Mouse (Mus musculus): Measurements from ENCODE around the gene Peg3. TPM values are rescaled to one million over a fixed set of nuclear protein-coding genes. Genes with fewer than 3 reads are reported as not detected.

Gene Peg3
- total RNA-seq, 2 experiments from 2014 or later = 201 to 222 TPM

DNA sequence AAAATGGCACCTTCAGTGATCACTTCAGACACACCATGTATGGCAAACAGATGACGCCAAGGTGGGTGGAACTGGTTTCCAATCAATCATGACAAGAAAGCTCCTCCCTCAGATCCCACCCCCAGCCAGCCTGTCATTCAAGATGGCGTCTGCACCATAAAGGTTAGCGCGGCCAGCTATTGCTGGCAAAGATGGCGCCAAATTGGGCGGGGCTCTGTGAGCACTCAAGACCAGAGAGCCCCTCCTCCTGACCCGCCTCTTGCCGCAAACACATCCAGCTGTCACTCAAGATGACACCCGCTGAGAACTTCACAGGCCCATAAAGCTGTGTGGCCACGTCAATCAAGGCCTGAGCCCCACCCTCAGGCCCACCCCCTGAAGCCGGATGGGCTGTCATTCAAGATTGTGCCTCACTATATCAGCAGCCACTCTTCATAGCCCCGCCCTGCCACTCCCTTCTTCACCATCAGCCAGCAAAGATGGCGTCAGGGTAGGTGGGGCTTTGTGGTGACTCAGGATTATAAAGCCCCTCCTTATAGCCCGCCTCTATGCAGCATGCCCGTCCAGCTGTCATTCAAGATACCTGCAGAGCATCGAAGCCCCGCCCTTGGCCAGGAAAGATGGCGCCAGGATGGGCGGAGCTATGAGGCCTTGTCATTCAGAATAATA is 1.8 kb downstream of the Peg3 start:
- peak; percentile 89 to 98 for DNase-seq (ENCODE audit: low spot score in 2 of 2)
- intact Hi-C loops (cut with DNase I) = loop anchor here (2.0 kb wide), 1 partner anchor 190 kb away; no protein-coding TSS in a partner anchor

DNA sequence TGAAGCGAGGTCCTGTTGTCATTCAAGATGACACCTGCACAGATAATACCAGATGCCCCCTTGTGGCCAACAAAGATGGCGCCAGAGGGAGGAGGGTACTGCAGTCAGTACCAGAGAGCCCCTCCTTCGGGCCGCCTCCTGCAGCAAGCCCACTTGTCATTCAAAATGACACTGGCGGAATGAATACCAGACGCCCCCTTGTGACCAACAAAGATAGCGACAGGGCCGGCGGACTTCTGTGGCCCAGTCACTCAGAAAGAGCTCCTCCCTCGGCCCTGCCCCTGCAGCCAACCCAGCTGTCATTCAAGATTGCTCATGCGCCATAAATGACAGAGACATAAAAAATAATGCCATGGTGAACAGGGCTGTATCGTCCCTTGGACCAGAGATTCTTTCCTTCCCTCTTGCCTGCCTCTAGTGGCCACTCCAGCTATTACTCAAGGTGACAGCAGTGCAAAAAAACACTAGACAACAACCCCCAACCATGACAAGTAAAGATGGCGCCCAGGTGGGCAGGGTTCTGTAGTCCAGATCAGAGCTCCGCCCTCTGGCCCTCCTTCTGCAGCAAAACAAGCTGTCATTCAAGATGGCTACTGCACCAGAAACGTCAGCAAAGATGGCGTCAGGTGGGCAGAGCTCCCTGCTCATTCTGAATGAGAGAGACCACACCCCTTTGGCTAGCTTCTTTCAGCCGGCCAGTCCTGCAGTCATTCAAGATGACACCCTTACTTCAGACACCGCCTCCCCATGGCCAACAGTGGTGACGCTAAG is 2.7 kb downstream of the Peg3 start:
- peak; percentile 85 to 96 for DNase-seq (ENCODE audit: low spot score in 2 of 2)
- intact Hi-C loops (cut with DNase I) = loop anchor here (1.0 to 2.0 kb wide), 2 partner anchors 191 to 293 kb away; no protein-coding TSS in a partner anchor

DNA sequence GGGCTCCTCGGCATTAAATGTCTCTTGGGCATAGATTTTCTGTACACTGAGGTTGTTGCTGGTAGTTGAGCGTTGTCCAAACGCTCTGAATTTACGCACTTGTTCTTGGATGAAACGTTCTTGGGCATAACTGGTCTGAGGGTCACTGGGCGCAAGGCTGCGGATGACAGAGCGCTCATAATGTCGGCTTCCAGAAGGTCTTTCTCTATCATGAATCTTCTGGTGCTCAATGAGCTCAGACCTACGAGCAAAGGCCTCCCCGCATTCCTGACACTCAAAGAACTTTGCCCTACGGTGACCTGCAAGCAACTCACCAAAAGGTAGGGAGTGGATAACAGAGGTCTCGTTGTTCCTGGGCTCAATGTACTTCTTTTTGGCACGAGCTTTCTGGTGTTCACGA is 20.8 kb downstream of the Peg3 start:
- DNase-seq (ENCODE audit: low spot score in 2 of 2) = no peak
- intact Hi-C loops (cut with DNase I) = no loop called here

DNA sequence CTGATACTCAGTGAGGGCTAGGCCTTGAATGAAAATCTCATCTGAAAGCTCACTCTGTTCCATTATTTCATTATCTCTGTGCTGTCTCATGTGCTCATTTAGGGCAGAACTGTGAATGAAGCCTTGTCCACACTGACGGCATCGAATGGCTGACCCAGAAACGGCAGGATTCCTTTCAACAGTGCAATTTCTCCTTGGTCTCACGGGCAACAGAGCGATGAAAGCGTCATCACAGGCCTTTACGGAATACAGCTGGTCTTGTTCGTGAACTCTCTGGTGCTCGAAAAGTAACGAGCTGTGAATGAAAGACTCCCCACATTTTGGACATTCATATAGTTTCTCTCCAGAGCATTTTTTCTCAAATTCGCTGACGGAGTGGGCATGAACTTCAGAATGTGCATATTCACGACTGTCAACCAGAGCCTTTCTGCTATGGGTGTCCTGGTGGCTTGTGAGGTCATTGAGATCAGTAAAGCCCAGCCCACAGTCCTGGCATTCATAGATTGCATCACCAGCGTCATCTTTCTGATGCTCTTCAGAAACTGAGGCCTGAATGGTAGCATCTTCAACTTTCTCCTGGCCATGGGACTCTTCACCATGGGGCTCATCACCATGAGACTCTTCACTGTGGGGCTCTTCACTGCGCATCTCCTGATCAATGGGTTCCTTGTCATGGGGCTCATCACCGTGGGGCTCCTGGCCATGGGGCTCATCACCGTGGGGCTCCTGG is 21.6 kb downstream of the Peg3 start:
- DNase-seq (ENCODE audit: low spot score in 2 of 2) = no peak
- intact Hi-C loops (cut with DNase I) = no loop called here

DNA sequence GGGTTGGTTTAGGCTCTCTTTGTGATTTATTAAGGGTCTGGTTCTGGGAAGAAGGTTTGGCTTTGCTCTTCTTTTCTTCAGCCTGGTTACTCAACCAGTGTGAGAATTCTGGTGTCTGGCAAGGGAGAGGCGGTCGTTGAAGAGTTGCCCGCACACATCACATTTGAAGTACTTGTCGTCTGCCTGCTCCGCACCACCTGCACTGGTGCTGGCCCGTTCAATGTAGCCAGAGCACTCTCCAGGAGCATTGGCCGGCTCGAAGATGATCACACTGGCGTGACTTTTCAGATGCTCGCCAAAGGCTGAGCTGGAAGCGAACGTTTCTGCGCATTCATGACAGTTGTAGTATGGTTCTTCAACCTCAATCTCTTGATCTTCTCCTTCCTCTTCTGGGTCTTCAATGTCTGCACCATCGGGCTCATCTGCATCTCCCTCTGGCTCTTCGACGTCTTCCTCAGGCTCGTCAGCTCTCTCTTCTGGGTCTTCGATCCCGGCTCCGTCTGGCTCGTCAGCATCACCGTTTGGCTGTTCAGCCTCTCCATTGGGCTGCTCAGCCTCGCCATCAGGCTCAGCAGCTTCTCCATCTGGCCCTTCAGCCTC is 22.7 kb downstream of the Peg3 start:
- DNase-seq (ENCODE audit: low spot score in 2 of 2) = no peak
- intact Hi-C loops (cut with DNase I) = no loop called here

DNA sequence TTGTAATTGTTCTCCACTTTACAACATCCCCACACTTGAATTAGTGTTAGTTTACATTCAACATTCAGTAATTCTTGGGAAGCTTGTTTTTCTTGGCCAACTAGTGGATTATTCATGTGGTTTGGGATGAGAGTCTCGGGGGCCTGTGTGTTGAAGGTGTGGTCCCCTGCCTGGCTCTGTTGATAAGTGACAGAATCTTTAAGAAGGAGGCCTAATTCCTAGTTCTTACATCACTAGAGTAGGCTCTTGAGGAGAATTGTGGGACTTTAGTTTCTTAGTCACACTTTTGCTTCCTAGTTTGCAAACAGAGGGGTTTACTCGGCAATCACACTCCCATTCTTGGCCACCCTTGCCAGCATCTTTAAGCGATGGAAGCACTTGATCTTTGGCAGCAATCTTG is 31.0 kb downstream of the Peg3 start:
- DNase-seq (ENCODE audit: low spot score in 2 of 2) = no peak
- intact Hi-C loops (cut with DNase I) = loop anchor here (10.0 kb wide), 1 partner anchor 334 kb away; the partner anchor contains the start of gene Zfp78

DNA sequence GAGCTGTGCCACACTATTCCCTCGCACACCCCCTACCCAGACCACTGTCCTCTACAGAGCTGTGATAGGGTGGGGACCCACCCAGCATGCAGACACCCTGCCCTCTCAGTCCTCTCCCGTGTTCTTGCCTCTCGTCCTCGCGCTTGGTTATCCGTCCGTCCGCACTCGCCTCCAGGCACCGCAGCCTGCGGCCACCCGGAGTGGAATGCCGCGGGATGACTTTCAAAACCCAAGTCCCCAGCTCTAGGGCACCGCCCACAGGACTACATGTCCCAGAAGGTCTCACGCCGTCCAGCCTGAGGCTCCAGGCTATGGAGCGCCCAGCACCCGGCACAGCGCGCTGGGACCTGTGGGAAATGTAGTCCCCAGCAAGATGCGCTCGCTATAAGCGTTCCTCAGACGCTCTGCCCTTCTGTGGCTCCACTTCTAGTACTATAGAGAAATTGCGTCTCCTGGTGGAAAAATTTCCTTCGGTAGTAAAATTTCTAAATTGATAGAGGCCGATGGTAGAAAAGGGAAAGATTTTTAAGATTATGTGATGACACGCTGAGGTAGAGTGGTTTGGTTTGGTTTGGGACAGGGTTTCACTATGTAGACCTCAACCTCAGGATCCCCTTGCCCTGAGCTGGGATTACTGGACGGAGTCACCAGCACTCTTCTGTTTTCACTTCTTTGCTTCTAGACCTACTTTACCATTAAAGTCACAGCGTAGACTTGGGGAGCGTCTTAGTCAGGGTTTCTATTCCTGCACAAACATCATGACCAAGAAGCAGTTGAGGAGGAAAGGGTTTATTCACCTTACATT is 33.8 kb downstream of the Peg3 start, which contains the start of gene Zim1:
Gene Zim1 (minus strand): TSS at position 210 of the 805 bp plus-strand sequence.
- intact Hi-C loops (cut with DNase I) = loop anchor here (10.0 kb wide), 1 partner anchor 332 kb away; the partner anchor contains the start of gene Zfp78
- DNase-seq (ENCODE audit: low spot score in 2 of 2) = peak; percentile 91 to 95

DNA sequence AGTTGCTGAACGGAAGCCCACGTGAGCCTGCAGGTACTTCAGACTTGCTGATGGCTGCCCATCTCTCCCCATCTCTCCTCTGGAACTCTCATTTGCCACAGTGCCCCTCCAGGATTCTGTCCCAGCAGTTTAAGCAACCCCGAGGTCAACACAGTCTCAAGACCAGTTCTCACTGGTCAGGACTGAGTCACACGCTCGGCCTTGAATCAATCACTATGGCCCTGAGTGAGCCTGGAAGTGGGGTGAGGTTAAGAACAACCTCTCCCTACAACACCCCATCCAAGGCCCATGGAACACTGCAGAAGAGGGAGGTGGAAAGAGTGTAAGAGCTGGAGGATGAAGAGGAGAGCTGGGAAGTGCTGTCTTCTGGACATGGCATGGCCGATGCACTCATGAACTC is 44.7 kb downstream of the Peg3 start:
- no peak for DNase-seq (ENCODE audit: low spot score in 2 of 2)
- intact Hi-C loops (cut with DNase I) = no loop called here

DNA sequence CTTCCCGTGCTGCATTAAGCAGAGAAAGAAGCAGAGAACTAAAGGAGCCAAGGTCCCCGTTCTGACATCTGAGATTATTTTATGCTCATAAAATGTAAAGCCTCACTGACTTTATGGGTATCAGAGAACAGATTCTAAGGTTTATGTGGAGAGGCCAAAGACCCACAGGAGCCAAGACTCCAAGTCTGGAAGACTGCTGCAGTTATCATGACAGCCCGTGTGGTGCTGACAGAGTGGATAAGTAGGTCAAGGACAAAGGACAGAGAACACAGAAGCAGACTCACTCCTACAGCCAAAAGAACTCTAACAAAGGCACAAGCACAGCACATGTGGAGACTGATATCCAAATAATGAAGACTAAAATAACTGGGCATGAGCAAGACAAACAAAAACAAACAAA is 63.5 kb downstream of the Peg3 start:
- DNase-seq (ENCODE audit: low spot score in 2 of 2) = no peak
- intact Hi-C loops (cut with DNase I) = no loop called here

DNA sequence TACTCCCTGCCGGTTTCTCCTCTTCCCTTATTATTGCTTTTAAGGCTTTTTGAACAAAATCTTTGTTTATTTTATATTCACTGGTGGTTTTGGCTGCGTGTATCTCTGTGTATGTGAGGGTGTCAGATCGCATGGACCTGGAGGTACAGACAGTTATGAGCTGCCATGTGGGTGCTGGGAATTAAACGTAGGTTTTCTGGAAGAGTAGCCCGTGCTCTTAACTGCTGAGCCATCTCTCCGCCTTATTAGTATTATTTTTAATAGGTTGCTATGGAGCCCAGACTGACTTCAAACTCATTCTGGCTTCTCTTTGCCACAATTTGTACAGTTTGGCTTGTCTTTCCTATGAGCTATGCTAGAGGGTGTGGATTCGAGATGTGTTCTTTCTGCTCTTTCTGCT is 66.8 kb downstream of the Peg3 start:
- intact Hi-C loops (cut with DNase I) = loop anchor here (5.0 kb wide), 1 partner anchor 254 kb away; no protein-coding TSS in a partner anchor
- no peak for DNase-seq (ENCODE audit: low spot score in 2 of 2)

DNA sequence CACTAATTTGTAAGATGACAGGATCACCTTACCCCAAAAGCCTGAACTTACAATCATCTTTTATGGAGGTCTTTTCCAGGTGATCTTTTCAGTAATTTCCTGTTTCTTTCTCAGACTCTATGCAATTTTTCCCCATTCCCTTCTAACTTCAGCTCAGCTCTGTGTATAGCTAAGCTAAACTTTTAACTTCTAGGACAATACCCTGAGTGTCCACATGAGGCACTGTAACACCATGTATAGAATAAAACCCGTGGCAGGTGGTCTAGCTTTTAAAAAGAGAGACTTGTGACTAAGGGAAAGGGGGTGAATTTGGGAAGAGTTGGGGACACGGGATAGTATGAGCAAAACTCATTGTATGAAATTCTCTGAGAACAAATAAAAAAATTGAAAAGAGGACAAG is 70.6 kb downstream of the Peg3 start:
- DNase-seq (ENCODE audit: low spot score in 2 of 2) = peak; percentile 48 to 51
- intact Hi-C loops (cut with DNase I) = loop anchor here (5.0 to 10.0 kb wide), 3 partner anchors 205 to 278 kb away; partner anchors contain the start of gene Olfr1336

DNA sequence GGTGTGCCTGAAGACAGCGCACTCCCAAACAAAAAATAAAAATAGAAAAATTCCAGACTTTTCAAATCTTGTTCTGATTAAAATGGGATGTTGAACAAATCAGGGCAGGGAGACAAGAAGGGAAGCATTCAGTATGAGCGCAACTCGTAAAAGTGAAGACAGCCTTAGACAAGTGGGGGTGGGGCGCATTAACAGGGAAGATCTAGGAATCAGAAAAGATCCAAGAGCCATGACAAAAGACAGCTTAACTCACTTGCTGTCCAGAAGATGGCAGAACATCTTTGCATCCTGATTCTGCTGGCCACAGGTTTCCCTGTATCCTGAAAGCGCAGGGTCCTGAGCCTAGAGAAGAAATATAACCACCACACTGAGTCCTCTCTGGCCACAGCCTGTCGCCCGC is 71.6 kb downstream of the Peg3 start:
- intact Hi-C loops (cut with DNase I) = loop anchor here (5.0 to 10.0 kb wide), 2 partner anchors 204 to 279 kb away; partner anchors contain the start of gene Olfr1336
- DNase-seq (ENCODE audit: low spot score in 2 of 2) = no peak

Other genes starting within 250 kb of the Peg3 start
- gene Olfr5, start 243.5 kb downstream of the Peg3 start, total RNA-seq (2021) = not detected
- gene Olfr1347, start 230.7 kb downstream of the Peg3 start, total RNA-seq (2021) = not detected
- gene Olfr1348, start 221.7 kb downstream of the Peg3 start, total RNA-seq (2021) = not detected
- not detected for gene Olfr1349, start 207.5 kb downstream of the Peg3 start, total RNA-seq (2021)
- not detected for gene Olfr1350, start 165.6 kb downstream of the Peg3 start, total RNA-seq (2021)
- 1 to 10 TPM; 5.1 to 5.4 TPM for gene Zim1, start 34.0 kb downstream of the Peg3 start, total RNA-seq (2021)
- gene Usp29, start 147 bp upstream of the Peg3 start, total RNA-seq (2021) = 10 to 100 TPM; 41.2 to 43.8 TPM